Mouse (Mus musculus): ENCODE measurements around the gene Tet3. TPM values are rescaled to one million over a fixed set of nuclear protein-coding genes. Genes with fewer than 3 reads are reported as not detected.

Gene Tet3
- polyA plus RNA-seq, 1 experiment from 2014 or later: 30.3 TPM

DNA sequence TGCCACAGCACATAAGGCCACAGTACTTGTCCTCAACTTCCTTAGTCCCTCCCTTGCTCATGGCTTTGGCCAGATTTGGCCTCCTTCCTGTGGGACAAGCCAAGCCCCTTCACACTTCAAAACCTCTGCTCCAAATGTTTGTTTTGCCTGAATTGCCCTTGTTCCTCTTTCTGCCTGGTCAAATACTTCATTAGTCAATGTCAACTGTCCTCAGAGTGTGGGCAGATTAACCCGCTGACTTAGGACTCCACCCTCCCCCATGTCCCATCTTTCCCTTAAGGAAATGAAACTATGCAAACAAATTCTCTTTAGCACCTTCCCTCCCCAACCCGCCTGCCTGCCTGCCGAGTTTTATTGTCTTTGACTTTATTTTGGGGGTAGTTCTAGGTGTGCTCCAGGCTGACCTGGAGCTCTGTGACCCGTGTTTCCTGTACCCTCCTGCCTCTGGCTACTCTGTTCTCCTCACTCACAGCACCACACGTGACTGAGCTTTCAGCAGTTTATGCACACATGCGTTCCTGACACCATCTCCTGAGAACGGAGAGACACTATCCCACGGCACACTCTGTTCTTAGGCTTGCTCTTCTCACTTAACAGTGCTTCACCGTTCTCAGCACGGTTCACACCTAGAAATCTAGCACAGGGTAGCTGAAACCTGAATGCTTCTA is 23.7 kb upstream of the Tet3 start:
- no peak overlapping the region for H3K9ac ChIP-seq (ENCODE audit: low read depth, low read length)
- no peaks in the 10 kb centered on the region for H3K4me1 ChIP-seq (ENCODE audit: control insufficient read depth, insufficient read depth, low read length)
- no peak overlapping the region for H3K4me3 ChIP-seq (ENCODE audit: low read depth, low read length)
- no peaks in the 10 kb centered on the region for H3K27me3 ChIP-seq (ENCODE audit: control insufficient read depth, insufficient read depth, low read length)
- peaks cover 26% of the 10 kb centered on the region for H3K36me3 ChIP-seq (ENCODE audit: control insufficient read depth, insufficient read depth, low read length)
- H3K4me2 ChIP-seq: no peak overlapping the region
- no peak for ATAC-seq (replicated peaks; ENCODE audit: insufficient number of reproducible peaks, low FRiP score, low TSS enrichment)
- no peak overlapping the region for H3K27ac ChIP-seq (ENCODE audit: low read depth, low read length)
- H3K9me3 ChIP-seq (replicated peaks; ENCODE audit: control insufficient read depth, low read length): no peaks in the 10 kb centered on the region
- 58% methylated on average over 10 of the region's 10 CpGs for WGBS (ENCODE audit: insufficient replicate concordance)

DNA sequence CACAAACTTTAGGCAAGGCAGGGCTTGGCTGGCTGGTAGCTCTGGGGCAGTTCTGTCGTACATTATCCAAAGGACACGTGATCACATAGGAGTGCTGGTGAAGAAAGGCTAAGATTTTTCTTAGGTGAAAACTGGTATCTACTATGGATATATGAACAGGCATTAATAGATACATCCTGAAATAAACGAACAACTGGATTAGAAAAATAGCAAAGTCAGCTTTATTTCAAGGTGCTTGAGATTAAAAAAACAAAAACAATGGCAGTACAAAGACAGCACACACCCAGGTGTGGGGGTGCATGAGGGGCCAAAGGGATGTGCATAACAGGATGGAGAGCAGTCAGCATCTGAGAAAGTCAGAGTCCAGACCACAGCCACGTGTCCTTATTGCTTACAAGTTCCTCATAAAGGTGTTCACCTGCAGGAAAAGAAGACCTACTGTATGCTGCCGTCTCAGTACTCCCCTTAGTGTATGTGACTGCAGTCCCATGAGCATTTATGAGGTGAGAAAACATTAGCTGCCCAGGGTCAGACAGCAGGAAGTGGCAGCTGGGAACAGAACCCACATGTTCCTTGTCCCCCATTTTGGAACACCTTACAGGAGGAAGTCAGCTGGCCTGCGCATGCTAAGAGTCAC is 21.3 kb upstream of the Tet3 start:
- H3K36me3 ChIP-seq (ENCODE audit: control insufficient read depth, insufficient read depth, low read length): peaks cover 17% of the 10 kb centered on the region
- WGBS (ENCODE audit: insufficient replicate concordance): 85% methylated on average over 6 of the region's 6 CpGs
- ATAC-seq (replicated peaks; ENCODE audit: insufficient number of reproducible peaks, low FRiP score, low TSS enrichment): no peak

DNA sequence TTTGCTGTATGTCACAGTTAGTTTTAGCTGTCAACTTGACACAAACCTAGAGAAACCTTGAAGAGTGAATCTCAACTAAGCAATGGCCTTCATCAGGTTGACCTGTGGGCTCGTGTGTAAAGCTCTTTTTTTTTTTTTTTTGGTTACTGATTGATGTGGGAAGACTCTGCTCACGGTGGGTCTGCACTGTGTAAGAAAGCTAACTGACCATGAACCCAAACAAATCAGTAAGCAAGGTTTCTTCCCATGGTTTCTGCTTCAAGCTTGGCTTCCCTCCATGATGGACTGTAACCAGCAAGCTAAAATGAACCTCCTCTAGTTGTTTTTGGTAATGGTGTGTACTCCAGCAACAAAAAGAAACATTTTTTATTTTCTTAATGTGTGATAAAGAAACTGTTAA is 20.3 kb upstream of the Tet3 start:
- WGBS (ENCODE audit: insufficient replicate concordance): 70% methylated on average over 2 of the region's 2 CpGs
- H3K9ac ChIP-seq (ENCODE audit: low read depth, low read length): no peak overlapping the region
- no peaks in the 10 kb centered on the region for H3K27me3 ChIP-seq (ENCODE audit: control insufficient read depth, insufficient read depth, low read length)
- no peak for ATAC-seq (replicated peaks; ENCODE audit: insufficient number of reproducible peaks, low FRiP score, low TSS enrichment)
- H3K27ac ChIP-seq (ENCODE audit: low read depth, low read length): no peak overlapping the region
- H3K4me3 ChIP-seq (ENCODE audit: low read depth, low read length): no peak overlapping the region
- no peaks in the 10 kb centered on the region for H3K4me1 ChIP-seq (ENCODE audit: control insufficient read depth, insufficient read depth, low read length)
- H3K4me2 ChIP-seq: no peak overlapping the region
- no peaks in the 10 kb centered on the region for H3K9me3 ChIP-seq (replicated peaks; ENCODE audit: control insufficient read depth, low read length)
- peaks cover 15% of the 10 kb centered on the region for H3K36me3 ChIP-seq (ENCODE audit: control insufficient read depth, insufficient read depth, low read length)

More for the DNA sequence above, 21.3 kb upstream of the Tet3 start:
- Histone ChIP-seq H3K4me1 (ENCODE audit: control insufficient read depth, insufficient read depth, low read length) (no peaks in the 10 kb centered on the region), H3K9me3 (replicated peaks; ENCODE audit: control insufficient read depth, low read length) (no peaks in the 10 kb centered on the region), H3K27me3 (ENCODE audit: control insufficient read depth, insufficient read depth, low read length) (no peaks in the 10 kb centered on the region), H3K9ac (ENCODE audit: low read depth, low read length) (no peak overlapping the region), H3K4me3 (ENCODE audit: low read depth, low read length) (no peak overlapping the region), H3K4me2 (no peak overlapping the region), H3K27ac (ENCODE audit: low read depth, low read length) (no peak overlapping the region)

DNA sequence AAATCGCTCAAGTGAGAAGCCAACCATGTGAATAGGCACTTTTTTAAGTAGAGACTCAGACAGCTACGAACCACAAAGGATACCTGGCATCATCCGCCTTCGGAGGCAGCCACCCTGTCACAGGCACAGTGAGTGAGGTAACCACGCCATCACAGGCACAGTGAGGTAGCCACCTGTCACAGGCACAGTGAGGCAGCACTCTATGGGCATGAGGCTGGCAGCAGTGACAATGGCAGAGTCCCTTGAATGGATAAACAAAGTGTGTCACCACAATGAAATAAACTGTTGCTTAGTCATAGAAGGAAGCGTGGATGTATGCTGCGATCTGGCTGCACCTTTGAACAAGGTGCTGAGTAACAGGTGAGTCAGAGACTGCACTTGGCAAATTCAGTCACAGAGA is 19.7 kb upstream of the Tet3 start:
- ATAC-seq (replicated peaks; ENCODE audit: insufficient number of reproducible peaks, low FRiP score, low TSS enrichment): no peak
- peaks cover 15% of the 10 kb centered on the region for H3K36me3 ChIP-seq (ENCODE audit: control insufficient read depth, insufficient read depth, low read length)
- H3K9ac ChIP-seq (ENCODE audit: low read depth, low read length): no peak overlapping the region
- H3K4me2 ChIP-seq: no peak overlapping the region
- H3K27me3 ChIP-seq (ENCODE audit: control insufficient read depth, insufficient read depth, low read length): no peaks in the 10 kb centered on the region
- H3K4me1 ChIP-seq (ENCODE audit: control insufficient read depth, insufficient read depth, low read length): no peaks in the 10 kb centered on the region
- H3K27ac ChIP-seq (ENCODE audit: low read depth, low read length): no peak overlapping the region
- H3K9me3 ChIP-seq (replicated peaks; ENCODE audit: control insufficient read depth, low read length): no peaks in the 10 kb centered on the region
- WGBS (ENCODE audit: insufficient replicate concordance): 90% methylated on average over 7 of the region's 7 CpGs
- H3K4me3 ChIP-seq (ENCODE audit: low read depth, low read length): no peak overlapping the region

DNA sequence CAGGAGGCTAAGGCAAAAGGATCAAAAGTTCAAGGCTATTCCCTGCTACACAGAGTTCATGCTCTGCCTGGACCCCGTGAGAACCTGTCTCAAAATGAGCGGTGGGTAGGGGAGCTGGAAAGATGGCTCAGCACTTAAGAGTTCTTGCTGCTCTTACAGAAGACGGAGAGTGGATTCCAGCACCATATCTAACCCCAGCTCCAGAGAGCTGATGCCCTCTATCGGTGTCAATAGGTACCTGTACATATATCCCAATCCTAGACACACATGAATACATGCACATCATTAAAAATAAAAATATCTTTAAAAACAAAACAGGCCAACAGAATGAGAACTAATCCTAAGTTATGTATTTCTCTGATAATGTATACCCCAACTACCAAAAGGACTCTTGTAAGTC is 19.3 kb upstream of the Tet3 start:
- no peaks in the 10 kb centered on the region for H3K9me3 ChIP-seq (replicated peaks; ENCODE audit: control insufficient read depth, low read length)
- no peak overlapping the region for H3K4me3 ChIP-seq (ENCODE audit: low read depth, low read length)
- H3K9ac ChIP-seq (ENCODE audit: low read depth, low read length): no peak overlapping the region
- no peak for ATAC-seq (replicated peaks; ENCODE audit: insufficient number of reproducible peaks, low FRiP score, low TSS enrichment)
- H3K36me3 ChIP-seq (ENCODE audit: control insufficient read depth, insufficient read depth, low read length): peaks cover 15% of the 10 kb centered on the region
- no peaks in the 10 kb centered on the region for H3K4me1 ChIP-seq (ENCODE audit: control insufficient read depth, insufficient read depth, low read length)
- WGBS (ENCODE audit: insufficient replicate concordance): 69% methylated on average over 4 of the region's 4 CpGs
- H3K27me3 ChIP-seq (ENCODE audit: control insufficient read depth, insufficient read depth, low read length): no peaks in the 10 kb centered on the region
- no peak overlapping the region for H3K4me2 ChIP-seq
- no peak overlapping the region for H3K27ac ChIP-seq (ENCODE audit: low read depth, low read length)

DNA sequence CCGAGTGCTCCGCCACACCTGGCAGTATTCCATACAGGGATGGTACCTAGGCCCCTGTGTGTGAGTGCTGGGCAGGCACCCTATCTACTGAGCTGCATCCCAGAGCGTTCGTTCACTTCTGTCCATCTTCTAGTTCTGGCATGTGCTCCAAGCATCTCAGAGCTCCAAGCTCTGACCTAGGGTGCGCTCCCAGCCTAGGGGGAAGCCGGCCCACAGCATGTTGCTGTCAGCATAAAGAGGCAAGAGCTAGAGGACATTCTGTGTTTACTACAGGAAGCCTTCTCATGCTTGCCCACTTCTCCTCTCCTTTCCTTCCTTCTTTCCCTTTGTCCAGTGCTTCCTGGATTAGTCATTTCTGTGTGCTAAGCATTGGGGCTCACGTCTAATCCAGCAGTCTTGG is 16.5 kb upstream of the Tet3 start:
- WGBS (ENCODE audit: insufficient replicate concordance): 69% methylated on average over 7 of the region's 7 CpGs
- ATAC-seq (replicated peaks; ENCODE audit: insufficient number of reproducible peaks, low FRiP score, low TSS enrichment): no peak

DNA sequence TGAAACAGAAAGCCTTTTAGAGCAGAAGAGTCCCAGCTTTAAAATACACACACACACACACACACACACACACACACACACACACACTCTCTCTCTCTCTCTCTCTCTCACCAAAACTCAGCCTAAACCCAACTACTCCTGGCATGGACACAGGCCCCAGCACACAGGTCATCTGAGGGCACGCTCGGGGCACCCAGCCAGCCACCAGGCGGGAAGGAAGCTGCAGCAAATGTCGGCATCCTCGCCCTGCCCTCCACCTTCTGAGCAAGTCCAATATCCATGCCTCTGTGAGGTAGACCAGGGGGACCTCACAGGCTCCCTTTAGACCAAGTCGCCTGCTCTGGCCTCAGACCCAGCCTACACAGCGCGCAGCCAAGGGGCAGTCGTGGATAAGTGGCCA is 14.4 kb upstream of the Tet3 start:
- Histone ChIP-seq H3K27me3 (ENCODE audit: control insufficient read depth, insufficient read depth, low read length) (no peaks in the 10 kb centered on the region), H3K9ac (ENCODE audit: low read depth, low read length) (no peak overlapping the region), H3K4me2 (no peak overlapping the region), H3K36me3 (ENCODE audit: control insufficient read depth, insufficient read depth, low read length) (no peaks in the 10 kb centered on the region), H3K9me3 (replicated peaks; ENCODE audit: control insufficient read depth, low read length) (no peaks in the 10 kb centered on the region), H3K4me3 (ENCODE audit: low read depth, low read length) (no peak overlapping the region), H3K27ac (ENCODE audit: low read depth, low read length) (no peak overlapping the region), H3K4me1 (ENCODE audit: control insufficient read depth, insufficient read depth, low read length) (no peaks in the 10 kb centered on the region)
- no peak for ATAC-seq (replicated peaks; ENCODE audit: insufficient number of reproducible peaks, low FRiP score, low TSS enrichment)
- 77% methylated on average over 9 of the region's 9 CpGs for WGBS (ENCODE audit: insufficient replicate concordance)

More for the DNA sequence above, 16.5 kb upstream of the Tet3 start:
- Histone ChIP-seq H3K9me3 (replicated peaks; ENCODE audit: control insufficient read depth, low read length) (no peaks in the 10 kb centered on the region), H3K4me3 (ENCODE audit: low read depth, low read length) (no peak overlapping the region), H3K9ac (ENCODE audit: low read depth, low read length) (no peak overlapping the region), H3K4me2 (no peak overlapping the region), H3K4me1 (ENCODE audit: control insufficient read depth, insufficient read depth, low read length) (no peaks in the 10 kb centered on the region), H3K36me3 (ENCODE audit: control insufficient read depth, insufficient read depth, low read length) (peaks cover 10% of the 10 kb centered on the region; the same call in 1 of the 2 replicates), H3K27ac (ENCODE audit: low read depth, low read length) (no peak overlapping the region), H3K27me3 (ENCODE audit: control insufficient read depth, insufficient read depth, low read length) (no peaks in the 10 kb centered on the region)

DNA sequence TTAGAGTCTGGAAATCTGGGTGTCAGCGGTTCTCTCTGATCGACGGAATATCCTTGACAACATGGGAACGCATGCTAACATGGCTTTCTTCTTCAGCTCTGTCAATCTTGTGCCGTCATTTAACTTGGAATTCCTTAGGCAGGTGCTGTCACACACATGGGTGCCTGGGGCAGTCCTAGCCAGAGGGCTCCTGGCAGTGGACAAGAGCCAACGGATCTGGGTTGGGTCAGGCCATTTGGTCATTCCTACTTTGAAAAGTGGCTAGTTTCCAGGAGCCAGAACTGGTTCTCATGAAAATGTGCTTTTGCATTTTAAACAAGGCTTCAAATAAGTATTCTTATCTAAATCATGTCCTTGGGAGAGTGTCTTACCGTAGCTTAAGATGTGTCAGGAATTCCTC is 12.9 kb upstream of the Tet3 start:
- H3K27ac ChIP-seq (ENCODE audit: low read depth, low read length): no peak overlapping the region
- no peak overlapping the region for H3K4me2 ChIP-seq
- no peaks in the 10 kb centered on the region for H3K27me3 ChIP-seq (ENCODE audit: control insufficient read depth, insufficient read depth, low read length)
- H3K4me1 ChIP-seq (ENCODE audit: control insufficient read depth, insufficient read depth, low read length): no peaks in the 10 kb centered on the region
- H3K36me3 ChIP-seq (ENCODE audit: control insufficient read depth, insufficient read depth, low read length): no peaks in the 10 kb centered on the region
- ATAC-seq (replicated peaks; ENCODE audit: insufficient number of reproducible peaks, low FRiP score, low TSS enrichment): no peak
- no peak overlapping the region for H3K9ac ChIP-seq (ENCODE audit: low read depth, low read length)
- H3K4me3 ChIP-seq (ENCODE audit: low read depth, low read length): no peak overlapping the region
- 84% methylated on average over 7 of the region's 7 CpGs for WGBS (ENCODE audit: insufficient replicate concordance)
- no peaks in the 10 kb centered on the region for H3K9me3 ChIP-seq (replicated peaks; ENCODE audit: control insufficient read depth, low read length)

DNA sequence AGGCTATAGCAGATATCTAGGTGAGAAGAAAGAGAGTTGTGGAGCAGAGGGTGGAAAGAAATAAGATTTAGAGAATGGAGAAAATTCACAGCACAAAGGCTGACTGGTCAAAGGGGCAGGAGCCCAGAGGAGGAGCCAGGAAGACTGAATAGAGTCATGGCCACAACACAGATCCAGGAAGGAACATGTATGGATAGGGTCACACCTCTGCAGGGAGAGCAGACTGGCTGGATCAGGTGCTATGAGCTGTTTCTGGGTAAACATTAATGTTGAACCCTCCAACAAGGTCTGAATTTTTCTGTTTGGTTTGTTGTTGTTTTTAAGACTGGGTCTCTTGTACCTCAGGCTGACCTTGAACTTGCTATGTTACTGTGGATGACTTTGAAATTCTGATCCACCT is 5.1 kb upstream of the Tet3 start:
- Histone ChIP-seq H3K9ac (ENCODE audit: low read depth, low read length) (no peak overlapping the region), H3K4me3 (ENCODE audit: low read depth, low read length) (no peak overlapping the region), H3K27me3 (ENCODE audit: control insufficient read depth, insufficient read depth, low read length) (no peaks in the 10 kb centered on the region), H3K4me1 (ENCODE audit: control insufficient read depth, insufficient read depth, low read length) (peaks cover 4% of the 10 kb centered on the region; the same call in 1 of the 2 replicates), H3K4me2 (no peak overlapping the region), H3K27ac (ENCODE audit: low read depth, low read length) (no peak overlapping the region), H3K36me3 (ENCODE audit: control insufficient read depth, insufficient read depth, low read length) (no peaks in the 10 kb centered on the region), H3K9me3 (replicated peaks; ENCODE audit: control insufficient read depth, low read length) (no peaks in the 10 kb centered on the region)
- ATAC-seq (replicated peaks; ENCODE audit: insufficient number of reproducible peaks, low FRiP score, low TSS enrichment): no peak

Data from heart, embryonic 11.5 days (tissue).